Mouse (Mus musculus): Measurements from ENCODE around the gene Smyd1. TPM values are rescaled to one million over a fixed set of nuclear protein-coding genes. Genes with fewer than 3 reads are reported as not detected.

The Smyd1 gene
- total and polyA plus RNA-seq, 3 experiments = 192 to 352 (median 325) TPM

- DNase-seq = no peak
- TF ChIP-seq POLR2A (IDR thresholded peaks at IDR 0.05; ENCODE audit: insufficient read depth, low read depth, low read length) (no peak), EP300 (IDR thresholded peaks at IDR 0.05; ENCODE audit: insufficient read depth, low read depth, low read length) (no peak), CTCF (IDR thresholded peaks at IDR 0.05) (no peak)
- Histone ChIP-seq H3K4me3 (no peak overlapping the region), H3K79me2 (replicated peaks; ENCODE audit: control insufficient read depth, insufficient read depth, low read length) (no peaks in the 10 kb centered on the region), H3K27ac (no peak overlapping the region), H3K4me1 (ENCODE audit: control insufficient read depth, insufficient read depth, low read length) (no peaks in the 10 kb centered on the region), H3K9ac (ENCODE audit: low read depth, low read length) (no peak overlapping the region), H3K36me3 (ENCODE audit: control insufficient read depth, insufficient read depth, low read length) (no peaks in the 10 kb centered on the region), H3K27me3 (ENCODE audit: control insufficient read depth, insufficient read depth, low read length) (no peaks in the 10 kb centered on the region)
- 78% methylated on average over 4 of the region's 4 CpGs for WGBS
- intact Hi-C loops (cut with DNase I) = no loop called here
These were observed 38.2 kb upstream of the Smyd1 start for GRCm38 (mm10) chr6:71360221-71360620.

GRCm38 (mm10) chr6:71357493-71357892 is 35.5 kb upstream of the Smyd1 start:
- WGBS = 85% methylated on average over 7 of the region's 7 CpGs
- intact Hi-C loops (cut with DNase I) = no loop called here
- no peak overlapping the region for H3K4me3 ChIP-seq
- no peaks in the 10 kb centered on the region for H3K27me3 ChIP-seq (ENCODE audit: control insufficient read depth, insufficient read depth, low read length)
- TF ChIP-seq POLR2A (IDR thresholded peaks at IDR 0.05; ENCODE audit: insufficient read depth, low read depth, low read length) (no peak), EP300 (IDR thresholded peaks at IDR 0.05; ENCODE audit: insufficient read depth, low read depth, low read length) (no peak), CTCF (IDR thresholded peaks at IDR 0.05) (no peak)
- no peaks in the 10 kb centered on the region for H3K36me3 ChIP-seq (ENCODE audit: control insufficient read depth, insufficient read depth, low read length)
- H3K4me1 ChIP-seq (ENCODE audit: control insufficient read depth, insufficient read depth, low read length) = no peaks in the 10 kb centered on the region
- no peak overlapping the region for H3K9ac ChIP-seq (ENCODE audit: low read depth, low read length)
- no peak for DNase-seq
- no peaks in the 10 kb centered on the region for H3K79me2 ChIP-seq (replicated peaks; ENCODE audit: control insufficient read depth, insufficient read depth, low read length)
- H3K27ac ChIP-seq = no peak overlapping the region

DNA sequence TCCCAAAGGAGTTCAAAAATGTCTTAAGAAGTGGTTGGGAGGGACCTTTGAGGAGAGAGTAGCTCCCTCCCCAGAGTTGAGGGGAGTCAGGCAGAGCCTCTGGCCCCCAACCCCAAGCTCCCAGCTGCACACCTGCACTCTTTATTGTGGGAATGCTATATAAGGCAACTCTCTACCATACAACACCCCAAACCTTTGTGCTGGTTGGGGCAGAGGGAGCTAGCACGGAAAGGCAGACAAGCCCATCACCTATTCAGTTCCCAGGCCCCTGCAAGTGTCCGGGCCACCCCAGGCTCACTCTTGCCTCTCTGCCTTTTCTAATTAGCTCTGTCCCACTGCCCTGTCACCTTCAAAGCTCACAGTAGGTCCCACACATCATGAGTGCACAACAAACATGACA is 31.7 kb upstream of the Smyd1 start:
- Histone ChIP-seq H3K9ac (ENCODE audit: low read depth, low read length) (no peak overlapping the region), H3K27ac (no peak overlapping the region), H3K4me1 (ENCODE audit: control insufficient read depth, insufficient read depth, low read length) (no peaks in the 10 kb centered on the region; the same call in 1 of the 2 replicates), H3K4me3 (no peak overlapping the region), H3K36me3 (ENCODE audit: control insufficient read depth, insufficient read depth, low read length) (no peaks in the 10 kb centered on the region), H3K27me3 (ENCODE audit: control insufficient read depth, insufficient read depth, low read length) (no peaks in the 10 kb centered on the region), H3K79me2 (replicated peaks; ENCODE audit: control insufficient read depth, insufficient read depth, low read length) (no peaks in the 10 kb centered on the region)
- intact Hi-C loops (cut with DNase I) = no loop called here
- 75% methylated on average over 2 of the region's 2 CpGs for WGBS
- DNase-seq = no peak
- TF ChIP-seq EP300 (IDR thresholded peaks at IDR 0.05; ENCODE audit: insufficient read depth, low read depth, low read length) (no peak), CTCF (IDR thresholded peaks at IDR 0.05) (no peak), POLR2A (IDR thresholded peaks at IDR 0.05; ENCODE audit: insufficient read depth, low read depth, low read length) (no peak)

- DNase-seq = no peak
- H3K36me3 ChIP-seq (ENCODE audit: control insufficient read depth, insufficient read depth, low read length) = no peaks in the 10 kb centered on the region
- no peaks in the 10 kb centered on the region for H3K27me3 ChIP-seq (ENCODE audit: control insufficient read depth, insufficient read depth, low read length)
- intact Hi-C loops (cut with DNase I) = no loop called here
- TF ChIP-seq EP300 (IDR thresholded peaks at IDR 0.05; ENCODE audit: insufficient read depth, low read depth, low read length) = no peak
- TF ChIP-seq CTCF (IDR thresholded peaks at IDR 0.05) = no peak
- no peaks in the 10 kb centered on the region for H3K79me2 ChIP-seq (replicated peaks; ENCODE audit: control insufficient read depth, insufficient read depth, low read length)
- H3K27ac ChIP-seq = no peak overlapping the region
- WGBS = 84% methylated on average over 10 of the region's 10 CpGs
- no peaks in the 10 kb centered on the region; the same call in 1 of the 2 replicates for H3K4me1 ChIP-seq (ENCODE audit: control insufficient read depth, insufficient read depth, low read length)
- H3K4me3 ChIP-seq = no peak overlapping the region
- no peak overlapping the region for H3K9ac ChIP-seq (ENCODE audit: low read depth, low read length)
These were observed 30.9 kb upstream of the Smyd1 start for GRCm38 (mm10) chr6:71352866-71353427.

DNA sequence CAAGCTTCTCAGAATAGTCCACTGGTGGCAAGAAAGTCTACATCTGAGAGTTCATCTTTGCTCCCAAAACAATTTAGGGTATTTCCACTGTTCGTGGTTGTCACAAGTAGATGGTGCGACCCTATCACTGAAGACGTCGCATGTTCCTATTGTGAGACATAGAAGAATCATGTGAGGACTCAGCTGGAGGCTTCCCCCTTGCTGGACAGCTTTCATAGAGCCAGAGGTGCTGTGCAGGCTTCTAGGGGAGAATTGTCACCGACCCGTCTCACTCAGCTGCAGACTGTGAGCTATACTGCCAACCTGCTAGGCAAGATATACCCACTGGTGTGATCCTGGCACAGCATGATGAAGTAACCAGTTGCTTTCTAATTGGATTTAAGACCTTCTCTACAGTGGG is 30.2 kb upstream of the Smyd1 start:
- intact Hi-C loops (cut with DNase I) = no loop called here
- Histone ChIP-seq H3K79me2 (replicated peaks; ENCODE audit: control insufficient read depth, insufficient read depth, low read length) (no peaks in the 10 kb centered on the region), H3K4me1 (ENCODE audit: control insufficient read depth, insufficient read depth, low read length) (no peaks in the 10 kb centered on the region; the same call in 1 of the 2 replicates), H3K27me3 (ENCODE audit: control insufficient read depth, insufficient read depth, low read length) (no peaks in the 10 kb centered on the region), H3K36me3 (ENCODE audit: control insufficient read depth, insufficient read depth, low read length) (no peaks in the 10 kb centered on the region), H3K27ac (no peak overlapping the region), H3K4me3 (no peak overlapping the region), H3K9ac (ENCODE audit: low read depth, low read length) (no peak overlapping the region)
- no peak for TF ChIP-seq EP300 (IDR thresholded peaks at IDR 0.05; ENCODE audit: insufficient read depth, low read depth, low read length)
- TF ChIP-seq CTCF (IDR thresholded peaks at IDR 0.05) = no peak
- DNase-seq = no peak
- 74% methylated on average over 6 of the region's 6 CpGs for WGBS

DNA sequence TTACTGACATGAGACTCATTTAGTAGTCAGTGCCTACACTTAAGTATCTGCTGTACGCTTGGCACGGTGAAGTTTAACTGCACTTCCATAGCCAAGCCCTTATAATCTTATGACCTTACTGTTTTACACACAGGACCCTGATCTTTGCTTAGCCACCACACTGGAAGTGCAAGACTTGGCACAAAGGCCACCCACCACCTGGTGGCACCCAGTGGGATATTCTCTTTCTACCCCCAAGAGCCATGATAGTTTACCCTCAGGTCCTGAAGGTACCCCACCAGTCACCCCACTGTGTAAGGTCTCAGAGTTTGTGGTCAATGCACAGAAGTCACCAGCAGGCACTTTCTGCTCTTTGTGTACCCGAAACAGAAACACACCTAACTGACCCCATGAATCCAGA is 29.2 kb upstream of the Smyd1 start:
- no peak overlapping the region for H3K9ac ChIP-seq (ENCODE audit: low read depth, low read length)
- no peaks in the 10 kb centered on the region; the same call in 1 of the 2 replicates for H3K4me1 ChIP-seq (ENCODE audit: control insufficient read depth, insufficient read depth, low read length)
- intact Hi-C loops (cut with DNase I) = no loop called here
- WGBS = 89% methylated on average over 3 of the region's 3 CpGs
- H3K27me3 ChIP-seq (ENCODE audit: control insufficient read depth, insufficient read depth, low read length) = no peaks in the 10 kb centered on the region
- H3K36me3 ChIP-seq (ENCODE audit: control insufficient read depth, insufficient read depth, low read length) = no peaks in the 10 kb centered on the region
- DNase-seq = no peak
- no peak overlapping the region for H3K4me3 ChIP-seq
- H3K79me2 ChIP-seq (replicated peaks; ENCODE audit: control insufficient read depth, insufficient read depth, low read length) = no peaks in the 10 kb centered on the region
- no peak overlapping the region for H3K27ac ChIP-seq
- TF ChIP-seq POLR2A (IDR thresholded peaks at IDR 0.05; ENCODE audit: insufficient read depth, low read depth, low read length) = no peak
- TF ChIP-seq EP300 (IDR thresholded peaks at IDR 0.05; ENCODE audit: insufficient read depth, low read depth, low read length) = no peak
- 0 out of 2 replicates have a peak, but pooled peaks have one; percentile 15 for TF ChIP-seq CTCF (IDR thresholded peaks at IDR 0.05)
